Mouse (Mus musculus): ENCODE results near the gene Hebp1.

GRCm38 (mm10) chr6:135219916-135220315, 22.1 kb upstream of the Hebp1 start:
- no peak for TF ChIP-seq POLR2A (IDR thresholded peaks at IDR 0.05; ENCODE audit: borderline replicate concordance, low read depth, low read length)
- TF ChIP-seq CTCF (IDR thresholded peaks at IDR 0.05; ENCODE audit: low read depth, low read length): no peak

All from bone marrow macrophage, adult 2 months (primary cell).